Mouse (Mus musculus) liver, embryonic 16.5 days (tissue): ENCODE data around the gene Selenot. TPM values are rescaled to one million over a fixed set of nuclear protein-coding genes. Genes with fewer than 3 reads are reported as not detected.
"Not testable (repeated sequence)": the region's sequence is repeated elsewhere in the genome, so short reads cannot be mapped to it uniquely, and the experiment has no call there.

Source experiments
- ATAC-seq: fragments of 200-750 bp; cut with Nextera tagmentation; 2 replicates; pipeline ENCODE4 v1.8.0; 2017; ENCODE audit warnings: low read depth, mild to moderate bottlenecking, moderate number of reproducible peaks, moderate library complexity
- H3K27ac ChIP-seq: fragments of 300-500 bp; sonication (generic); 2 replicates; pipeline ENCODE4 v1.5.1; 2014; ENCODE audit warnings: mild to moderate bottlenecking, low read length
- H3K27me3 ChIP-seq: fragments of 300-500 bp; sonication (generic); 2 replicates; pipeline ENCODE4 v1.6.1; 2014; ENCODE audit warnings: low read depth, low read length, mixed read lengths; ENCODE audit not compliant: control insufficient read depth, insufficient read depth
- H3K36me3 ChIP-seq: fragments of 300-500 bp; sonication (generic); 2 replicates; pipeline ENCODE4 v1.6.1; 2014; ENCODE audit warnings: mild to moderate bottlenecking; ENCODE audit not compliant: control insufficient read depth, insufficient read depth
- H3K4me1 ChIP-seq: fragments of 300-500 bp; sonication (generic); 2 replicates; pipeline ENCODE4 v1.6.1; 2014; ENCODE audit warnings: low read depth, low read length, mixed read lengths; ENCODE audit not compliant: control insufficient read depth
- H3K4me2 ChIP-seq: fragments of 300-500 bp; sonication (generic); 2 replicates; pipeline ENCODE4 v1.6.1; 2014; ENCODE audit warnings: low read depth, low read length, mixed read lengths
- H3K4me3 ChIP-seq: fragments of 300-500 bp; sonication (generic); 2 replicates; pipeline ENCODE4 v1.5.1; 2014; ENCODE audit warnings: low read depth, mild to moderate bottlenecking, low read length
- H3K9ac ChIP-seq: fragments of 300-500 bp; sonication (generic); 2 replicates; pipeline ENCODE4 v1.6.1; 2014; ENCODE audit warnings: low read depth, low read length
- H3K9me3 ChIP-seq: fragments of 300-500 bp; sonication (generic); replicated peaks from 2 replicates; pipeline ENCODE4 v1.6.1; 2016; ENCODE audit warnings: low read length; ENCODE audit not compliant: control insufficient read depth
- WGBS: fragments of 180-500 bp; shearing (Covaris S2); extraction: QIAGEN DNeasy Blood & Tissue Kit; methylation state at CpG from one replicate; pipeline ENCODE4 v1.1.7; 2014; ENCODE audit not compliant: insufficient replicate concordance; 5-methylcytosine and 5-hydroxymethylcytosine counted together
- polyA plus RNA-seq: library from polyadenylated mRNA; unstranded; fragments of >200 nt; fragmentation: Nextera tagmentation; extraction: Ambion mirVana; gene quantifications from 2 replicates; pipeline ENCODE4 v1.2.1, GENCODE M21; 2015

Selenot gene
- polyA plus RNA-seq, 1 experiment from 2014 or later, result 9.7 TPM

DNA sequence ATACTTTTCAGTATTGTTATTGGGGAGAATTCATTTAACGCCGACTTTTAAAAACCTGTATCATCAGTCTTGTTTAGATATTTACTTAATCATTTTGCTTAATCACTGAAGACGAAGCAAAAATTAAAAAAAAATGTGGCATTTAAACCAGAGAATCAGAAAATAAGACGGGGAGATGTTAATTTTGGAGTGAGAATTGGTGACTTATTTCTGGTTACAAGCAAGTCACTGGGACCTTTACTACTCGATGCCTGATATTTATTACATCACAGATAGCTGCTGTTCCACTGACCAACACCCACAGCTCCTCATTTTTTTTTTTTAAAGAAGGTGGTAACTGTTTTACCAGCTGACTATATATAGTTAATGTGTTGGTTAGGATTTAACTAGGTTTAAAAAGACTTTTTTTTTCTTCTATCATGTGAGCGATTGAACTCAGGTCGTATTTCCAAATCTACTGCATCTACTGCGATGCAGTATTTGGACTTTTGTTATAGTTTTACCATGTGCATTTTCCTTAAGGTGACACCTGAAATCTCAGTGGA, 1.1 kb downstream of the Selenot start:
- Histone ChIP-seq H3K9ac (peak overlapping the region; percentile 100), H3K4me3 (peak overlapping the region; percentile 95), H3K9me3 (no peaks in the 10 kb centered on the region), H3K36me3 (peaks cover 9% of the 10 kb centered on the region; the same call in 1 of the 2 replicates), H3K4me2 (peak overlapping the region; percentile 66), H3K27ac (no peak overlapping the region), H3K4me1 (peaks cover 20% of the 10 kb centered on the region), H3K27me3 (no peaks in the 10 kb centered on the region)
- peak; percentile 31 for ATAC-seq
- WGBS, result 18% methylated on average over 8 of the region's 8 CpGs

DNA sequence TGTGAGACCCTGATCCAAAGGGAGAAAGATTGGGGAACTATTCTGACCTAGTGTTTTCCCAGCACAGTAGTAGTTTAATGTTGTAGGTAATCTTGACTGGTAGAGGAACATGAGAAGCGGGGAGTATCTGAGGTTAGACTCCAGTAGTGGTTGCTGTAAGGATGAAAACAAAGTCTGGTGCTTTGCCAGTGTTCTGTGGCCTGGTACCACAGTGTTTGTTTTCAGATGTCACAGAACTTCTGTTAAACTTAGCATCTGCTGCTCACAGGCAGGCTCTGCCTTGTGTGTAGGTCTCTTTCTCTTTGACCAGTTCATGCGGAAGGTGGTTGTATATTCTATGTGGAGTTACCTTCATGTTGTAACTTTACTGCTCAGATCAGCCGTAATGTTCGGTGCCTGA, 5.1 kb downstream of the Selenot start:
- Histone ChIP-seq H3K27ac (no peak overlapping the region), H3K36me3 (peaks cover 9% of the 10 kb centered on the region; the same call in 1 of the 2 replicates), H3K9ac (no peak overlapping the region), H3K4me3 (no peak overlapping the region), H3K9me3 (no peaks in the 10 kb centered on the region), H3K27me3 (no peaks in the 10 kb centered on the region), H3K4me2 (no peak overlapping the region), H3K4me1 (peaks cover 21% of the 10 kb centered on the region)
- WGBS, result 66% methylated on average over 4 of the region's 4 CpGs
- ATAC-seq, result no peak

DNA sequence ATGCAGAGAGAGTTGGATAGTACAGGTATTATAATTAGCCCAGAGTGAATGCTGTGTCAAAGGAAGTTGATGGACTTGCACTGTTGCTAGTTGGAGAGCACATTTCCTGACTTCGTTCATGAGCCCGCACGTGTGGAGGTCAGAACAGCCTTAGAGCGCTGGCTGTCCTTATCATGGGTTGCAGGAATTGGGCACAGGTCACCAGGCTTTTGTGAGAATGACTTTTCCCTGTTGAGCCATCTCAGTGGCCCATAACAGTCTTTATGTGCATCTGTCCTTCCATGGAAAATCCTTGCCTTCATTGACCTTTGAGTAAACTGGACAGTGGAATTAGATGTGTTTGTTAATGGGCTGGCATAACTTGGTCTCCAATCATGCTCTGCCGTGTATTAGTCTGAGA, 5.9 kb downstream of the Selenot start:
- H3K9ac ChIP-seq, result no peak overlapping the region
- no peak overlapping the region for H3K27ac ChIP-seq
- H3K36me3 ChIP-seq, result peaks cover 9% of the 10 kb centered on the region; the same call in 1 of the 2 replicates
- no peak overlapping the region for H3K4me2 ChIP-seq
- H3K9me3 ChIP-seq, result no peaks in the 10 kb centered on the region
- no peak for ATAC-seq
- no peaks in the 10 kb centered on the region for H3K27me3 ChIP-seq
- no peak overlapping the region for H3K4me3 ChIP-seq
- 29% methylated on average over 5 of the region's 5 CpGs for WGBS
- peaks cover 21% of the 10 kb centered on the region for H3K4me1 ChIP-seq

GRCm38 (mm10) chr3:58582788-58583426, 6.5 kb downstream of the Selenot start:
- Histone ChIP-seq H3K9ac (no peak overlapping the region), H3K27ac (no peak overlapping the region)

GRCm38 (mm10) chr3:58590544-58590943, 14.1 kb downstream of the Selenot start:
- H3K4me1 ChIP-seq, H3K9me3 ChIP-seq, H3K9ac ChIP-seq, H3K4me2 ChIP-seq, H3K27ac ChIP-seq, H3K27me3 ChIP-seq, H3K4me3 ChIP-seq, ATAC-seq: not testable (repeated sequence)
- H3K36me3 ChIP-seq, result peaks cover 14% of the 10 kb centered on the region
- WGBS, result 79% methylated on average over 4 of the region's 4 CpGs

More at GRCm38 (mm10) chr3:58582788-58583426, 6.5 kb downstream of the Selenot start:
- Histone ChIP-seq H3K36me3 (peaks cover 9% of the 10 kb centered on the region; the same call in 1 of the 2 replicates), H3K9me3 (no peaks in the 10 kb centered on the region), H3K4me3 (no peak overlapping the region), H3K4me2 (0 out of 2 replicates have a peak overlapping the region, but pooled peaks have one; percentile 8), H3K27me3 (no peaks in the 10 kb centered on the region), H3K4me1 (peaks cover 21% of the 10 kb centered on the region)
- peak; percentile 61 for ATAC-seq
- 46% methylated on average over 5 of the region's 5 CpGs for WGBS

- H3K4me1 ChIP-seq, H3K9me3 ChIP-seq, ATAC-seq, H3K9ac ChIP-seq, H3K27me3 ChIP-seq, H3K4me2 ChIP-seq, H3K27ac ChIP-seq, H3K4me3 ChIP-seq: not testable (repeated sequence)
- peaks cover 14% of the 10 kb centered on the region for H3K36me3 ChIP-seq
- 90% methylated on average over 7 of the region's 7 CpGs for WGBS
Observed at GRCm38 (mm10) chr3:58592666-58593065, 16.2 kb downstream of the Selenot start.

- Histone ChIP-seq H3K4me3 (no peak overlapping the region), H3K4me1 (no peaks in the 10 kb centered on the region), H3K27me3 (no peaks in the 10 kb centered on the region), H3K4me2 (no peak overlapping the region), H3K36me3 (peaks cover 13% of the 10 kb centered on the region), H3K9me3 (no peaks in the 10 kb centered on the region), H3K9ac (no peak overlapping the region), H3K27ac (no peak overlapping the region)
- ATAC-seq, result no peak
- 73% methylated on average over 5 of the region's 5 CpGs for WGBS
Observed at GRCm38 (mm10) chr3:58593623-58594022, 17.2 kb downstream of the Selenot start.

GRCm38 (mm10) chr3:58608506-58608905, 32.1 kb downstream of the Selenot start:
- no peak for ATAC-seq
- no peaks in the 10 kb centered on the region for H3K9me3 ChIP-seq
- H3K4me2 ChIP-seq, result no peak overlapping the region
- H3K4me1 ChIP-seq, result no peaks in the 10 kb centered on the region
- H3K36me3 ChIP-seq, result no peaks in the 10 kb centered on the region
- no peak overlapping the region for H3K4me3 ChIP-seq
- no peaks in the 10 kb centered on the region for H3K27me3 ChIP-seq
- no peak overlapping the region for H3K27ac ChIP-seq
- 76% methylated on average over 4 of the region's 4 CpGs for WGBS
- H3K9ac ChIP-seq, result no peak overlapping the region

- no peak for ATAC-seq
- H3K27me3 ChIP-seq, result no peaks in the 10 kb centered on the region
- H3K36me3 ChIP-seq, result no peaks in the 10 kb centered on the region
- WGBS, result 64% methylated on average over 5 of the region's 5 CpGs
- no peak overlapping the region for H3K27ac ChIP-seq
- H3K4me3 ChIP-seq, result no peak overlapping the region
- H3K4me1 ChIP-seq, result no peaks in the 10 kb centered on the region
- H3K4me2 ChIP-seq, result no peak overlapping the region
- no peak overlapping the region for H3K9ac ChIP-seq
- no peaks in the 10 kb centered on the region for H3K9me3 ChIP-seq
Observed at GRCm38 (mm10) chr3:58609985-58610384, 33.5 kb downstream of the Selenot start.
